Mouse (Mus musculus): ENCODE data around the gene Rab11b.

GRCm38 (mm10) chr17:33717246-33717645, 43.1 kb downstream of the Rab11b start:
- no peak for TF ChIP-seq CTCF (conservative IDR thresholded peaks at IDR 0.05; ENCODE audit: low read length)
- no peak for TF ChIP-seq POU5F1 (IDR thresholded peaks at IDR 0.05; ENCODE audit: borderline replicate concordance, low read length)

Measured in E14TG2a.4 (cell line).